Mouse (Mus musculus) B cell, adult 2 months (primary cell): ENCODE measurements around the gene Foxo1.

Source experiments
- DNase-seq, 2 experiments: peaks; one replicate each; pipeline ENCODE4 v3.0.0; 2022

Foxo1 gene

DNA sequence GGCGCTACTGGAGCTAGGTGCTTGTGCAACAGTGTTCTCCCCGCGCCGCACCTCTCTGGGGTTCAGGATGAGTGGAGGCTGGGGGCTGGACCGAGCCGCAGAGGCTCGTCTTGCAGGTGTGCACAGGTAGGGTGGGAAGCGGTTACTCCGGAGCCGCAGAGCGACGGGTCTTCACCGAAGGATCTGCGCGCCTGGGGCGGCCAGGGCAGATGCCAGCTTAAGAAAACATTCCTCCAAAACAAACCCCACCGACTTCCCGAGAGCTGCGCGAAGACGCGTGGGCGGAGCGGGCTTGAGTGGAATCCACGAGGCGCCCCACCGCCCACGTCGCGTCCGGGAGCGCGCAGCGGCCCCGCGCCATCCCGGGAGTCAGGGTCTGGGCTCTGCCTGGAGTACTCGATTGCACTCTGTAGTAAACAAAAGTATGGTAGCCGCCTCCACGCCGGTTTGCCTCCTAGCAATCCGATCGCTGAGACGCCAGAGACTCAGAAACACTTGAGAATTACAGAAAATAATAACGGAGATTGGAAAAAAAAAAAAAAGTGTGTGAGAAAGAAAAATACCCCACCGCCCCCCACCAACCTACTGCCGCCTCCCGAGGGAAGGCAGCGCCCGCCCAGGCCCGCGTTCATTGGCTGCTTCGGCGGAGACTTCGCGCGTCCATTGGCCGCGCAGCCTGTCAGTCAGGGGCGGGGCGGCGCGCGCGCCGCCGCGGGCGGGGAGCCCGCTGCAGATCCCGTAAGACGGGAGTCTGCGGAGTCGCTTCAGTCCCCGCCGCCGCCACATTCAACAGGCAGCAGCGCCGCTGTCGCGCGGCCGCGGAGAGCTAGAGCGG, at the start of gene Foxo1:
Gene Foxo1 (plus strand): TSS at position 685 of the 835 bp plus-strand sequence.
- DNase-seq: peak; percentile 89 to 90

DNA sequence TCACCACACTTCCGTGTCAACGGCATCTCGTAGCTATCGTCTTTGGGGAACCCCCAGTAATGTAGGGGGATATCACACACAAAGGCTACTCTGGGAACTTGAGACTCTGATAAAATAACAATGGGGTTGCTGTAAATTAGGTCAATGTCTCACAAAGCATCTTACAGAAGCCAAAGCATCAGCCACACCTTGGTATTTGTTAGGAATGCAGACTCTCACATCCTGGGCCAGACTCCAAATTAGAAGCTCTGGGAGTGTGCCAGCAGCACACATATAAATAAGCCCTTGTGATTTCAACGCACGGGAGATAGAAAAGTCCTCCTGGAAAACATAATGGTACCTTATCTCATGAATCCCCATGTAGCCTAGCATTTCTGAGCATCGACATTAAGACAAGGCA, 49.3 kb upstream of the Foxo1 start:
- DNase-seq: no peak

DNA sequence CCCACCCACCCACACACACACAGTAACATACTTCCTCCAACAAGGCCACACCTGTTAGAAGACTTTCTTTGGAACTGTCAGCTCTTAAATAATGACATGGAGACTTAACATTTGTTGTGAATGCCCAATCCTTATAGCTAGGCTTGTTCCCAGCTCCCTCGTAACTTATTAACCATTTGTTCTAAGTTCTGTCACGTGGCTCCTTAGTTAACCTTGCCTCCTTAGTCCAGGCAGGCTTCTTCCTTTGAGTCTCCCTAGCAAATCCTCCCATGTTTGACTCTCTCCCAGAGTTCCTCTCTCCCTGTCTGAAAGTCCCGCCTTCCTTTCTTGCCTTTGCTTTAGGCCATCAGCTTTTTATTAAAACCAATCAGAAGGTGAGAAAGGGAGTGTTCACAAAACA, 47.1 kb upstream of the Foxo1 start:
- no peak for DNase-seq

DNA sequence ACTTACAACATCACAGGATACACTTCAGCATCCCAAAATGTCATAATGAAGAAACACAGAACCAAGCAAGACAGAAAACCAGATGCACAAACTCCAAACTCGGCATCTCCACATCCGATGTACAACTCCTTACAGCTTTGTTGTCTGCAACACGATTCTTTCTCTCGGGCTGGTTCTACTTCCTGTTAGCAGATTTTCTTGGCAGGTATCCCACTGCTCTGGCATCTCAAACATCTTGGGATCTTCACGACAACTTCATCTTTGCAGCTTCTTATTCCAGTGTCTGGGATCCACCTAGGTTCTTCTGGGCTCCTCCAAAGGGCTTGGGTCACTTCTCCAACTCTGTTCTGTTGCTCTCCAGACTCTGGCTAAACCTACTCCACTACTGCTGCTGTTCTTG, 46.2 kb upstream of the Foxo1 start:
- DNase-seq: no peak

DNA sequence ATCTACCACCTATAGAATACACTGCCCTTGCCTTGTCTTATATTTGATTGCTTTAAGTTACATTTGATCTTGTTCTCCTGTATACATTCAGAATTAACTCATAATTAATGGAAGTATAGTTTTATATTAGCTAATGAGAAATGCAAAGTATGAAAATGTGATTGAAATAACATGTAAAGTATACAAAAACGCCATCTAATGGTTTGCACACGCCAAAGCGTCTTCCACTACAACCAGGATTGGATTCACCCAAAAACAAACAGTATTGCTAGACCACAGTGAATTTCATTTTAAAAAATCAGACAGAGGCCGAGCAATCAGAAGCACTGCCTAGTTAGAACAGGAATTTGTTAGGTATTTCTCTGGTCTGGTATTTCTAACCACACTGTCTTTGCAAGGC, 31.6 kb upstream of the Foxo1 start:
- no peak for DNase-seq

DNA sequence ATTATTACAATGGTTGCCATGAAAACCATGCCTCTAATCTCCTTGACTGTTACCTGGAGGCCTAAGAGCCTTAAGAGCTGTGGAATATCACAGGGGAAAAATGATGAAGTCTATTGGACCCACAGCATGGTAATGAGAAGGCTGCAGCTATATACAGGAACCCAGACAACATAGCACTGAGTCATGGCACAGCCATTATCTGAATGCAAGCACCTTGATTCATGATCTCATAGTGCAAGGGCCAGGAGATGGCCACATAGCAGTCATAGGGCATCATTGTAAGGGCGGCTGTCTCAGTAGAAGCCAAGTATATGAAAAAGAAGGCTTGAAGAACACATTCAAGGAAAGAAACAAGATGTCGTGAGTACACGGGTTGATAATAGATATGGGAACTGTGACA, 31.0 kb upstream of the Foxo1 start:
- no peak for DNase-seq

DNA sequence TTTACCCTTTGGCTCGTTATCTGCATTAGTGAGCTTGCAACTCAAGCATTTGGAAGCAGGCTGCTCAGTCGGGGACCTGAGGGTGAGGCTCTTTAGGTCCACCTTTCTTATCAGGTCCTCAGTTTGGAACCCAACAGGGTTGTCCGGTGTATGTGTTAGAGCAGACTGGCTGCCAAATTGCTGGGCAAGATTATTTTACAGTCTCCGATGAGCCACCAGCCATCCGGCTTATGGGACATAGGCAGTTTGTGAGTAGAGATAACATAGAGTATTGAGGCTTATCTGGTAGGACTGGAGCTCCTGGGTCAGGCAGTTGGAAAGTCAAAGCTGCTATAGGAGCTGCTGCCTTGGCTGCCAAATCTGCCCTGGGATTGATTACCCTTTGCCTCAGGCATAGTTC, 27.1 kb upstream of the Foxo1 start:
- DNase-seq: no peak

DNA sequence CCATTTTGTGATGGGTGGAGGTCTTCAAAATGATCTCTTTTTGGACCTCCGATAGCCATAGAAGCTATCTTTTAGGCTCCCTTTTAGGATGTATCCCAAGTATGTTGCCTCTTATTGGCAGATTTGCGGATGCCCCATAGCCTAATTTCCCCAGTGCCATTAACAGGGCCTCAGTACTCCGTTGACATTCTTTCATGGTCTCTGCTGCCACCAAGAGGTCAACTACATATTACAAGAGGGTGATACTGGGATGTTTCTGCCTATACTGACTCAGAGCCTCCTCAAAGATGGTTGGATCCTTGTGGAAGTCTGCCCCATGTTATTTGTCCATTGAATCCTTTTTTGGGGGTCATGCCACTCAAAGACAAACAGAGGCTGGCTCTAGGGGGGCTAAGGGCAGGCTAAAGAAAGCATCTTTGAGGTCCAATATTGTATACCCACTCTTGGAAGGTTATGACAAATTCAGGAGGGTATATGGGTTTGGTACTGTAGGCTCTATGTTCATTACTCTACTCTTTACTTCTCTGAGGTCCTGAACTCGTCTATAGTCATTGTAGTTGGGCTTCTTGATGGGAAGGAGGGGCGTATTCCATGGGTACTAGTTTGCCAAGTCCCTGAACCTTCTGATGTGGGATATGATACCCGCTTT, 25.6 kb upstream of the Foxo1 start:
- DNase-seq: peak; percentile 84 to 85

DNA sequence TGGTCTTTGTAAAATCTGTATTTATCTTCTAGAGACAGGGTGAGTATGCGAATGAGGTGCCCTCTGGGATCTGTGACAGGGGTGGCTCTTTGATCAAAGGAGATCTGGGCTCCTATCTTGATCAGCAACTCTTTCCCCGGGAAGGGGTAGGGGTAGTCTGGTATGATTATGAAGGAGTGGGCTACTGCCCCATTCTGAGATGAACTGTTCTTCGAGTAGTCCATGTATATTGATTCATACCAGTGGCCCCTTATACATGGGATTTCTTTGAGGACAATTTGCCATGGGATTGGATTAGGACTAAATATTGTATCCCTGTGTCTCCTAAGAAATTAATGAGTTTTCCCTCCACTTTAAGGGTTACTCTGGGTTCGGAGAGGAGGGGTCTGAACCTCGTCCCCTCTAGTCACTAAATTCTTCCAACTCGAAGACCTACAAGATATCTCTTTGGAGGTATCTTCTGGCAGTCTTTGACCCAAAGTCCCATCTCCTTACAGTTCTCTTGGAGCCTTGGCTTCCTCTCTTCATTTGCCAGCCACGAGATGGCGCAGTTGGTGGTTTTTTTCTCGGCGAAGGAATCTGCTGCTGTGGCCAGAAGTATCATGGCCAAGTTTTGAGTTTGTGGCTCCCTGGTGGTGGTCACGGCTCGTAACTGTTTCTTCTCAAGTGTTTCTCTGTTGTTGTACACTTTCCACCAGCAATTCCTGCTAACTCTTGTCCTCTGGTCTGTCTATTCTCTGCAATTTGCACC, 24.7 kb upstream of the Foxo1 start:
- peak; percentile 60 for DNase-seq

DNA sequence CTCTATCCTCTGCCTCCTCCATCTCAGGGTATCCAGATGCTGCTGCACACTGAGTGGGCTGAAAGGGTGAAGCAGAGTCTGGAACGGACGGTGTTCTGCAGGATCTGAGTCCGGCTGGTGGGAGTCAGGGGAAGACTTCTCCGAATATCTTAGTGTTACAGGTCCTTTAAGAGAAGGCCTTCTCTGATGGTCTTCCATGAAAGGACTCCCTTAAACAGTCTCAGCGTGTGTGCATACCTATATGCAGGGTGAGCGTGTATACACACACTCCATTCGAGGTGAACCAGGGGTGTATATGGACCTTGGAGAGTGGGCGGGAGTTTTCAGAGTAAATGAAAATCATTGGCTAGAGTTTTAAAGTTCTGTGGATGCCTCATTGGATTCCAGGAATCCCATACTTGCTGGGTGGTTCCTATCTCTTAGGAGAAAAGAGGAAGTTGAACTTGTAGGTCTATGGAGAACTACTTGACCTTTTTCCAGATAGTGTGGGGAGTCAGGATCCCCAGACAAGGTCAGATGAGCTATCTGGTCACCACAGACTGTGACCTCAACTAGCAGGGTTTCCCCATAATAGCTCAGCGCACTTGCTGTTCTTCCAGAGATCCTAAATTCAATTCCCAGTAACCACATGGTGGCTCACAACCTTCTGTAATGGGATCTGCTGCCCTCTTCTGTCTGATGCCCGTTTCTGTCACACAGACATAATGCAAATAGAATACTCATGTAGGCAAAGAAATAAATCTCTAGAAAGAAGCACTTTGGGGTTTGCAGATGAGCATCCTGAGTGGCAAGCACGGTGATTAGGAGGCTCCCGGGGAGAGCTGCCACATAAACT, 21.9 kb upstream of the Foxo1 start:
- DNase-seq: no peak

DNA sequence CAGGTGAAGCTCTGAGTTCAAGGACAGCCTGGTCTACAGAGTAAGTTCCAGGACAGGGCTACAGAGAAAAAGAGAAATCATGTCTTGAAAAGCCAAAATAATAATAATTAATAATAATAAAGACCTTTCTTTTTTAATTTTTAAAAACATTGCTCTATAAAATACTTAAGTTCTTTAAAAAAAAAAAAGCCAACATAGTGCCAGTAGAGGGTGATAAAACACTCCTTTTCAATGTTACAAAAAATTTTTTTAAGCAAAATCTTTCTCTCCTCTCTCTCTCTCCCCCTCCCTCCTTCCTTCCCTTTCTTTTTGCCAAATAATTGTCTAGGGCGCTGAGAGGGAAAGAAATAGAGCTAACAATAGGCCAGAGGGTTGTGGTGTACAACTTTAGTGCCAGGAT, 17.0 kb upstream of the Foxo1 start:
- no peak for DNase-seq

DNA sequence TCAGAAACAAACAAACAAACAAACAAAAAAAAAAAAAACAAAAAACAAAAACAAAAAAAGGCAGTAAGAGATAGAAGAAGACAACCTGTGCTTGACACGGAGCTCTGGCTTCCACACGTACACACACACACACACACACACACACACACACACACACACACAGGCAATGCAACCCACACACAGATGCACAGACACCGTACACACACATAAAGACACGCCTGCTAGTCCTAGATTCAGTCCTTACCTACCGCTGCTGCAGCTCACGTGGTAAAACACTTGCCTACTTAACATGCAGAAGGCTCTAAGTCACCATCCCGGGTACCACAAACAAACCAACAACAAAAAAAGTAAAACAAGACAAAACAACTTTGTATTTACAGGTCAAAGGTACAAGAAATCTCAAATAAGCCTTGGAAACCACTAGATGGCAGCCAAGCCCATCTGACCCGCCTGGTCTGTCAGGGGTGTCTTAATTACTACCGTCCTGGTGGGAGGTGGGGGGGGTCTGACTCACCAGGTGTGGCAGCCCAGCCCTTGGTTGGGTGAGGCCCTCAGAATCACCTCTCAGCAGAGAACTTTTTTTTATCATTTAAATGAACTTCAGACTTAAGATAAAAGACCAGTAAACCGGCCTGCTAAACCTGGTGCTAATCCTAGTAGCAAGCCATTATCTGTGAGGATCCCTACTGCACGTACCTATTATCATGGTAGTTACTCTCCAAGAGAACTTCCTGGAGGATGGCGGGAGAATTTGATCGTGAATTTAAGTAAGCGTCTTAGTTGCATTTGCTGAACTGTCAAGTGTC, 14.3 kb upstream of the Foxo1 start:
- peak; percentile 59 to 65 for DNase-seq

DNA sequence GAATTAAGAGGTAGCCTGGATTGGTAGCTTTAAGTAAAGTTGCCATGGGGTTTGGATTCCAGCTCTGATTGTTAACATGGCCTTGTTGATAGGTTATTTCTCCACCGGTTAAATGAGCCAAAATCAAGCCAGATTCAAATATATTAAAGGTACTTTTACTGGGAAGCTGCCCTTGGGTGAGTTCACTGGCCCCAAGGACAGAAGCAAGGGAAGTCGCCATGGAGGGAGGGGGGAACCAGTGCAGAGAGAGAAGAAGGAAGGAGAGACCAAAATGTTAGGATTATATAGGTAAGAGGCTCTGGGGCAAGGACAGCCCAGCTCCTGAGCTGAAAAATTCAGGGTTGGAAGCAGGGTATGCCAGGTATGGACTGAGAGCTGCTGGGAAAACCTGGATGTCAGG, 13.6 kb upstream of the Foxo1 start:
- no peak for DNase-seq

DNA sequence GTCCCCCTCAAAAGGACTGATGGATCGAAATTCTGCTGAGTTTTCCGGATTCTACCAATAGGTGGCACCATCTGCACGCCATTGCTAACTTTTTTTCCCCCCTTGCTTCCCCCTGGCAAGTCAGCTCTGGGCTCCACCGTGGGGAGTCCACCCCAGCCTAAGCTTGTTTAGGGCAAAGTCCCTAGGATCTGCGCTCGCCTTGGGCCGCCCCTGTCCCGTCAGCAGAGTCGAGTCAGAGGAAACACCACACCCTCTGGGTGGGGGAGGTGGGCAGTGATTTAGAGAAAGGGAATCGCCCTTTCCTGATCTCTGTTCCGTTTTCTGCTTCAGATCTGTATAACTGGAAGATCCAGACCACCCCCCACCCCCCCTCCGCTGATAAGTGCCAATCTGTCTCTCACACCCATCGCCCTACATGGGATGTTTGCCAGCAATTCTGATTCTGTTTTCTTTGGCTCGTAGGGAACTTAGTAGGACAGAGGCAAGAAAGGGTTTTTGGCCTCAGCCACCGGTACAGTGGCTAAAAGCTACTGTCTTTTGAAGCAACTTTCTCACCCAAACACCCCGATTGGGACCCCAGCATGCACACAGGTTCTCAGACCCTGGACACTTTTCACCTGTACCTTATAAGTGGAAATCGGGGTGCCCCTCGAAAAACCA, 10.2 kb upstream of the Foxo1 start:
- peak; percentile 78 for DNase-seq

DNA sequence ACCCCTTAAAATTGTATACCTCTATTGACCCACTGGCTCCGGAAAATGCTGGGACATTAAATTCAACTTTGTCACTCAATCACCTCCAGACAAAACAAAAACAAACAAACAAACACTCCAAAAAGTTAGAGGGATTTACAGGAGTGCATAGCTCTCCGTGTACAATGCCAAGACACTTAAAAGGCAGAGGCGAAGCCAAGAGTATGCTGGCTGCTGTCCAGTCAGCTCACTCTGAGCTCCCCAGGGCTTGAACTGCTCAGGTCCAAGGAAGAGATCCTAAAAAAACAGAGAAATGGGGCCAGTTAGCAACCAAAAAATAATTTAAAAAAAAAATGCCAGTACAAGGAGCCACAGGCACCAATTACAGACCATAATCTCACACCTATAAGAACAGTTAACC, 9.6 kb upstream of the Foxo1 start:
- no peak for DNase-seq

DNA sequence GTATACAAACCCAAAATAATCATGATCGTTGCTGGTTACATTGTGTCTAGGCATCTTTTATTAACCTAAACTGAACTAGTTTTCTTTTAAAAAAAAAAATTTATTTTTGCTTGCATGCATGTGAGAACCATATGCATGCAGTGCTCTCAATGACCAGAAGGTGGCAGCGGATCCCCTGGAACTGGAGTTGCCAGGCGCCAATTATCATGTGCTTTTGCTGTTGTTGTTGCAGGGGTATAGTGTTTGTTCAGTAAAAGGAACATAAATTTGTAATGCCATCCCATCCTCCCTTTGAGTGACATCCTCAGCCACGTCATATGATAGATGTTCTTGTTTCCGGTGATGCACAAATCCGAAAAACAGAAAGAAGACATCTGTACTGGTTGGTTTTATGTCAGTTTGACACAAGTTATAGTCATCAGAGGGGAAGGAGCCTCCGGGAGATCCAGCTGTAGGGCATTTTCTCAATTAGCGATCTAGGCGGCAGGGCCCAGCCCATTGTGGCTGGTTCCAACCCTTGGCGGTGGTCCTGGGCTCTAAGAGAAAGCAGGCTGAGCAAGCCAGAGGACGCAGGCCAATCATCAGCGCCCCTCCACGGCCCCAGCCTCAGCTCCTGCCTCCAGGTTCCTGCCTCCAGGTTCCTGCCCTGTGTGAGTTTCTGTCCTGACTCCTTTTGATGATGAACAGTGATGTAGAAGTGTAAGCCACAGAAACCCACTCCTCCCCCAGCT, 5.5 kb upstream of the Foxo1 start:
- DNase-seq: peak; percentile 89 to 90

DNA sequence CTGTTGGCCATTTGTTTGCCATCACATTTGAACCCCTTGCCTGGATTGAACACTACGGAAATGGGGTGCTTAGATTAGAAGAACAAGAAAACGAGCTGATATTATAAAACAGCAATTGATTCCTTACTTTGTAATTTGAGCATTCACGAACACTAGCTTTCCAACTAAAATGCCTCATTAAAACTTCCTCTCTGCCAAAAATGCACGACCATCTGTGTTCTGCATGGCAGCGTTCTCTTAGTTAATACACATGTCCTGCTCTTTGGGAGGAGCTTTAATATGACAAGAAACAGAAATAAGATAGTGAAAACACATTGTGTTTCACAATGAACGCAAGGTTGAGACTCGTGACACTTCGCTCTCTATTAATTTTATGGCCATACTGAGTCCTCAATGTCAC, 3.8 kb upstream of the Foxo1 start:
- no peak for DNase-seq

DNA sequence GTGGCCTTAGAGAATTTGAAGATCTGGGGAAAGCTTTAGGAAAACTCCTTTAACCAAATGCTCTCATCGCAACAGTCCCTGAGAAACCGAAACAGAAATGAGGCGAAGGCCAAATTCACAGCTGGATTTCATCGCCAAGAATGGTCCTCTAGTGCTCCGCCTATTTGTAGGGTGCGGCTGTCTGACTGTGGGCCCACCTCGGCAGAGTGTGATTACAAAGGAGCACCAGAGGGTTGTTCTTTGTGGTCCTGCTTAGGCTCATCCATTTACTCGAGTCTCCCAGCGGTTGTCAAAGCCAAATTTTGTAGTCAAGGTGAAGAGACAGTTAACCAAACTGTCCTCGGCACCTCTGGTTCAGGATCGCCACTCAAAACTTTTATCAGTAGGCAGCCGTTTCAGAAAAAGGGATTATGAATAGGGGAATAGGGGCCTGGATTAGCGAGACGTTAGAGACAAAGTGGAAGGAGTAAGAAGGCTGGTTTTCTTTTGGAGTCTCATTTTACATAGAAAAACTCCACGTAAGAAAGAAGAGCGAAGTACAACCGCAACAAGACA, 1.5 kb upstream of the Foxo1 start:
- no peak for DNase-seq

DNA sequence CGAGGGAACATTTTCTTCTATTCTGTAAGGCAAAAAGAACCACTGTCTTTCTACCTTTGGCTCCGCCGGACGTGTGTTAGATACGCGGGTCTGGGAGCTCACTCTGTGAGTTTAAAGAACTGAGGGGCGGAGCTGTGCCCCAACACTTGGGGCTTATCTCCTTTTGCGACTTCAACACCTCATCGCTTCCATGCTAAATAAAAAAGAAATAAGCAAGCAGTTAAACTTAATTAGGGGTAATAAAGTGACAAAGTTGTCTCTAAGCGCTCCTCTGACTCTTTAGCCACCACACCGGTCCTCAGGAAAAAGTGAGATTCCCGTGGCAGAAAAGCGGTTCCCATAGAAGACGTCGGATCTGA, 864 bp upstream of the Foxo1 start:
- peak in 1 of 2 experiments; percentile 53 for DNase-seq

DNA sequence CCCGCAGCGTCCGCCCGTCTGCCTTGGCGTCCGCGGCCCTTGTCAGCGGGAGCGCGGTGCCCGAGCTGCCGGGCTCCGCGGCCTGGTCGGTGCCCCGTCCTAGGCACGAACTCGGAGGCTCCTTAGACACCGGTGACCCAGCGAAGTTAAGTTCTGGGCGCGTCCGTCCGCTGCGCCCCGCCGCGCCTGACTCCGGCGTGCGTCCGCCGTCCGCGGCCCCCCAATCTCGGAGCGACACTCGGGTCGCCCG, 276 bp downstream of the Foxo1 start:
- peak in 1 of 2 experiments; percentile 64 for DNase-seq
